Mouse (Mus musculus) kidney, embryonic 15.5 days (tissue): Measurements from ENCODE around the gene Spata1. TPM values are rescaled to one million over a fixed set of nuclear protein-coding genes. Genes with fewer than 3 reads are reported as not detected.

ENCODE experiments used
- ATAC-seq: fragments of 200-750 bp; cut with Nextera tagmentation; replicated peaks from 2 replicates; pipeline ENCODE4 v1.8.0; 2017; ENCODE audit warnings: moderate TSS enrichment; ENCODE audit not compliant: low FRiP score
- H3K27ac ChIP-seq: fragments of 300-500 bp; sonication (generic); 2 replicates; pipeline ENCODE4 v1.5.1; 2015; ENCODE audit warnings: mild to moderate bottlenecking, inconsistent platforms
- H3K27me3 ChIP-seq: fragments of 300-500 bp; sonication (generic); 2 replicates; pipeline ENCODE4 v1.6.1; 2015; ENCODE audit warnings: inconsistent platforms
- H3K36me3 ChIP-seq: fragments of 300-500 bp; sonication (generic); 2 replicates; pipeline ENCODE4 v1.6.1; 2015; ENCODE audit warnings: inconsistent platforms
- H3K4me1 ChIP-seq: fragments of 300-500 bp; sonication (generic); 2 replicates; pipeline ENCODE4 v1.6.1; 2015; ENCODE audit warnings: inconsistent platforms
- H3K4me2 ChIP-seq: fragments of 300-500 bp; sonication (generic); 2 replicates; pipeline ENCODE4 v1.6.1; 2015; ENCODE audit warnings: moderate library complexity, mild to moderate bottlenecking, inconsistent platforms
- H3K4me3 ChIP-seq: fragments of 300-500 bp; sonication (generic); replicated peaks from 2 replicates; pipeline ENCODE4 v1.5.1; 2015; ENCODE audit warnings: mild to moderate bottlenecking, inconsistent platforms
- H3K9ac ChIP-seq: fragments of 300-500 bp; sonication (generic); 2 replicates; pipeline ENCODE4 v1.6.1; 2015; ENCODE audit warnings: mild to moderate bottlenecking, inconsistent platforms
- H3K9me3 ChIP-seq: fragments of 300-500 bp; sonication (generic); replicated peaks from 2 replicates; pipeline ENCODE4 v1.6.1; 2016; ENCODE audit warnings: inconsistent platforms
- WGBS: fragments of 180-500 bp; shearing (Covaris S2); methylation state at CpG from one replicate; pipeline ENCODE4 v1.1.7; 2015; ENCODE audit warnings: mixed read lengths; 5-methylcytosine and 5-hydroxymethylcytosine counted together
- polyA plus RNA-seq: library from polyadenylated mRNA; unstranded; fragments of >200 nt; fragmentation: Nextera tagmentation; extraction: Ambion mirVana; gene quantifications from 2 replicates; pipeline ENCODE4 v1.2.1, GENCODE M21; 2015

Spata1 gene
- polyA plus RNA-seq, 1 experiment from 2014 or later: 6.5 TPM

- Histone ChIP-seq H3K27ac (peak overlapping the region; percentile 96), H3K9ac (peak overlapping the region; percentile 84), H3K27me3 (no peaks in the 10 kb centered on the region), H3K4me1 (peaks cover 27% of the 10 kb centered on the region), H3K4me3 (peak overlapping the region; percentile 88), H3K9me3 (no peaks in the 10 kb centered on the region), H3K4me2 (peak overlapping the region; percentile 74), H3K36me3 (peaks cover 19% of the 10 kb centered on the region)
- peak; percentile 86 for ATAC-seq
- under 1% methylated on average over 53 of the region's 57 CpGs for WGBS
Observed at GRCm38 (mm10) chr3:146500003-146500809, 653 bp upstream of the Spata1 start.

- 3% methylated on average over 13 of the region's 13 CpGs for WGBS
- no peak for ATAC-seq
- H3K9me3 ChIP-seq: no peaks in the 10 kb centered on the region
- H3K4me2 ChIP-seq: peak overlapping the region; percentile 74
- peaks cover 27% of the 10 kb centered on the region for H3K4me1 ChIP-seq
- H3K9ac ChIP-seq: peak overlapping the region; percentile 84
- H3K4me3 ChIP-seq: peak overlapping the region; percentile 88
- H3K27ac ChIP-seq: peak overlapping the region; percentile 96
- H3K36me3 ChIP-seq: peaks cover 13% of the 10 kb centered on the region
- no peaks in the 10 kb centered on the region for H3K27me3 ChIP-seq
Observed at GRCm38 (mm10) chr3:146498989-146499388, 564 bp downstream of the Spata1 start.

- Histone ChIP-seq H3K36me3 (no peaks in the 10 kb centered on the region), H3K9me3 (no peaks in the 10 kb centered on the region), H3K27me3 (no peaks in the 10 kb centered on the region), H3K4me1 (peaks cover 5% of the 10 kb centered on the region), H3K27ac (no peak overlapping the region), H3K4me3 (no peak overlapping the region), H3K9ac (no peak overlapping the region), H3K4me2 (no peak overlapping the region)
- 72% methylated on average over 8 of the region's 8 CpGs for WGBS
- no peak for ATAC-seq
Observed at GRCm38 (mm10) chr3:146494941-146495340, 4.6 kb downstream of the Spata1 start.

GRCm38 (mm10) chr3:146486464-146486863 lies 13.1 kb downstream of the Spata1 start:
- H3K4me3 ChIP-seq: no peak overlapping the region
- ATAC-seq: no peak
- H3K27me3 ChIP-seq: no peaks in the 10 kb centered on the region
- no peaks in the 10 kb centered on the region for H3K9me3 ChIP-seq
- no peaks in the 10 kb centered on the region for H3K36me3 ChIP-seq
- no peak overlapping the region for H3K4me2 ChIP-seq
- H3K27ac ChIP-seq: no peak overlapping the region
- H3K9ac ChIP-seq: no peak overlapping the region
- 81% methylated on average over 4 of the region's 4 CpGs for WGBS
- no peaks in the 10 kb centered on the region for H3K4me1 ChIP-seq

GRCm38 (mm10) chr3:146482044-146482443 lies 17.5 kb downstream of the Spata1 start:
- H3K27me3 ChIP-seq: no peaks in the 10 kb centered on the region
- no peak overlapping the region for H3K4me2 ChIP-seq
- no peaks in the 10 kb centered on the region for H3K36me3 ChIP-seq
- no peak overlapping the region for H3K9ac ChIP-seq
- H3K4me1 ChIP-seq: no peaks in the 10 kb centered on the region
- no peak overlapping the region for H3K27ac ChIP-seq
- H3K4me3 ChIP-seq: no peak overlapping the region
- 72% methylated on average over 2 of the region's 2 CpGs for WGBS
- no peaks in the 10 kb centered on the region for H3K9me3 ChIP-seq
- no peak for ATAC-seq

- ATAC-seq: no peak
- Histone ChIP-seq H3K27ac (no peak overlapping the region), H3K4me1 (no peaks in the 10 kb centered on the region), H3K4me2 (no peak overlapping the region), H3K36me3 (no peaks in the 10 kb centered on the region), H3K9me3 (no peaks in the 10 kb centered on the region), H3K4me3 (no peak overlapping the region), H3K27me3 (no peaks in the 10 kb centered on the region), H3K9ac (no peak overlapping the region)
- WGBS: 83% methylated on average over 3 of the region's 3 CpGs
Observed at GRCm38 (mm10) chr3:146474428-146474827, 25.1 kb downstream of the Spata1 start.

- H3K36me3 ChIP-seq: no peaks in the 10 kb centered on the region
- no peak overlapping the region for H3K4me2 ChIP-seq
- H3K9ac ChIP-seq: no peak overlapping the region
- H3K27me3 ChIP-seq: no peaks in the 10 kb centered on the region
- no peak overlapping the region for H3K27ac ChIP-seq
- no peaks in the 10 kb centered on the region for H3K4me1 ChIP-seq
- H3K9me3 ChIP-seq: no peaks in the 10 kb centered on the region
- no peak overlapping the region for H3K4me3 ChIP-seq
- ATAC-seq: no peak
Observed at GRCm38 (mm10) chr3:146473741-146474140, 25.8 kb downstream of the Spata1 start.

- no peaks in the 10 kb centered on the region for H3K27me3 ChIP-seq
- no peak overlapping the region for H3K27ac ChIP-seq
- no peak overlapping the region for H3K4me2 ChIP-seq
- H3K9ac ChIP-seq: no peak overlapping the region
- no peaks in the 10 kb centered on the region for H3K4me1 ChIP-seq
- ATAC-seq: no peak
- H3K36me3 ChIP-seq: no peaks in the 10 kb centered on the region
- WGBS: 69% methylated on average over 4 of the region's 4 CpGs
- no peaks in the 10 kb centered on the region for H3K9me3 ChIP-seq
- no peak overlapping the region for H3K4me3 ChIP-seq
Observed at GRCm38 (mm10) chr3:146472657-146473056, 26.9 kb downstream of the Spata1 start.

GRCm38 (mm10) chr3:146469226-146469625 lies 30.3 kb downstream of the Spata1 start:
- H3K36me3 ChIP-seq: no peaks in the 10 kb centered on the region
- no peak for ATAC-seq
- no peak overlapping the region for H3K9ac ChIP-seq
- H3K27ac ChIP-seq: no peak overlapping the region
- H3K4me1 ChIP-seq: no peaks in the 10 kb centered on the region
- WGBS: 82% methylated on average over 2 of the region's 2 CpGs
- no peak overlapping the region for H3K4me3 ChIP-seq
- H3K4me2 ChIP-seq: no peak overlapping the region
- no peaks in the 10 kb centered on the region for H3K27me3 ChIP-seq
- no peaks in the 10 kb centered on the region for H3K9me3 ChIP-seq

- ATAC-seq: no peak
- 64% methylated on average over 2 of the region's 2 CpGs for WGBS
- no peak overlapping the region for H3K4me3 ChIP-seq
- H3K4me2 ChIP-seq: no peak overlapping the region
- H3K27ac ChIP-seq: no peak overlapping the region
- H3K4me1 ChIP-seq: no peaks in the 10 kb centered on the region
- H3K9me3 ChIP-seq: no peaks in the 10 kb centered on the region
- peaks cover 10% of the 10 kb centered on the region; the same call in 1 of the 2 replicates for H3K36me3 ChIP-seq
- no peaks in the 10 kb centered on the region for H3K27me3 ChIP-seq
- no peak overlapping the region for H3K9ac ChIP-seq
Observed at GRCm38 (mm10) chr3:146462939-146463338, 36.6 kb downstream of the Spata1 start.

GRCm38 (mm10) chr3:146451375-146451774 lies 48.2 kb downstream of the Spata1 start:
- WGBS: 90% methylated on average over 5 of the region's 5 CpGs
- no peaks in the 10 kb centered on the region for H3K27me3 ChIP-seq
- no peak for ATAC-seq
- H3K9ac ChIP-seq: no peak overlapping the region
- no peaks in the 10 kb centered on the region for H3K9me3 ChIP-seq
- H3K4me3 ChIP-seq: no peak overlapping the region
- peaks cover 9% of the 10 kb centered on the region for H3K36me3 ChIP-seq
- no peak overlapping the region for H3K27ac ChIP-seq
- peaks cover 16% of the 10 kb centered on the region for H3K4me1 ChIP-seq
- peak overlapping the region; percentile 65; the same call in 1 of the 2 replicates for H3K4me2 ChIP-seq

- Histone ChIP-seq H3K36me3 (peaks cover 3% of the 10 kb centered on the region), H3K4me2 (peak overlapping the region; percentile 65), H3K4me3 (peak overlapping the region; percentile 59), H3K27me3 (no peaks in the 10 kb centered on the region), H3K9ac (peak overlapping the region; percentile 66), H3K9me3 (no peaks in the 10 kb centered on the region), H3K27ac (peak overlapping the region; percentile 88), H3K4me1 (peaks cover 16% of the 10 kb centered on the region)
- peak; percentile 99 for ATAC-seq
- WGBS: under 1% methylated on average over 29 of the region's 29 CpGs
Observed at GRCm38 (mm10) chr3:146450371-146450841, 49.1 kb downstream of the Spata1 start.
